28 mouse cellular contexts compared by ENCODE assay signal in the genomic region with DNA sequence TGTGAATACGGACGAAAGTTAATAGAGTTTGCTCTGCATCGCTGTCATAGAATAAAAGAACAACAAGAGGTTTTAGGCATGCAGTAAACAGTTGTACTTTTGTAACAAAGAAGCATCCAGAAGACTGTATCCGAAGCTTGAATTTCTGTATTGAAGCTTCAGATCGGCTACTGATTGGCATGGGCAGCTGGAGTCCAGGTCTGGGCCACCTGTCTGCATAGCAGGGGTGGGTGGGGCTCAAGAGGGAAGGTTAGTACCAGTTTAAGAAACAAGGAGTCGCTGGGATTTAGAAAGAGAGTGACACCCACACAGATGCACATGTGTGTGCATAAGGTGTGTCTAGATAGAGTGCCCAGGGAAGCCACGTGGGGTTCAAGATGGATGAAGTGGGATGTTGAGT. TPM values are rescaled to one million over a fixed set of nuclear protein-coding genes. Genes with fewer than 3 reads are reported as not detected.
"Had no signal": no experiment of that assay in that cellular context is flagged by ENCODE, and none has a peak within 500 bp of the region (broad histone marks: within the 10 kb centered on the region; RNA-seq: fewer than 3 reads in every experiment).

No protein-coding gene starts in this region.

- H3K4me2 ChIP-seq: embryonic facial prominence, embryonic 12.5 days; embryonic facial prominence, embryonic 13.5 days; embryonic facial prominence, embryonic 15.5 days; forebrain, embryonic 12.5 days; forebrain, embryonic 13.5 days; forebrain, embryonic 15.5 days had no signal

- H3K27me3 ChIP-seq: embryonic facial prominence, embryonic 12.5 days; embryonic facial prominence, embryonic 13.5 days; embryonic facial prominence, embryonic 15.5 days; forebrain, embryonic 12.5 days; forebrain, embryonic 13.5 days; forebrain, embryonic 15.5 days had no signal

- H3K9ac ChIP-seq: embryonic facial prominence, embryonic 12.5 days; embryonic facial prominence, embryonic 13.5 days; embryonic facial prominence, embryonic 15.5 days; forebrain, embryonic 12.5 days; forebrain, embryonic 13.5 days; forebrain, embryonic 15.5 days; forebrain, postnatal 0 days had no signal

- ATAC-seq: forebrain, embryonic 13.5 days; forebrain, embryonic 14.5 days; forebrain, embryonic 15.5 days; forebrain, embryonic 16.5 days; forebrain, postnatal 0 days had no signal

- H3K4me3 ChIP-seq: embryonic facial prominence, embryonic 10.5 days; embryonic facial prominence, embryonic 12.5 days; embryonic facial prominence, embryonic 13.5 days; embryonic facial prominence, embryonic 15.5 days; erythroblast, embryonic 14.5 days; forebrain, embryonic 10.5 days; forebrain, embryonic 12.5 days; forebrain, embryonic 13.5 days; forebrain, embryonic 15.5 days; gastrocnemius, adult 2 months; heart, adult 2 months had no signal

- DNase-seq: cerebellum, adult 2 months; cerebellum, adult 8-10 months; cerebellum, adult 9-10 months; cerebellum, adult 9-11 months; cerebellum, postnatal 10 days; cerebellum, postnatal 14 days; cerebellum, postnatal 25 days; cerebellum, postnatal 36 days; embryo, embryonic 11 days; forebrain, postnatal 0 days; gastrocnemius, adult 2 months; gastrocnemius, postnatal 10 days; gastrocnemius, postnatal 14 days; gastrocnemius, postnatal 25 days; gastrocnemius, postnatal 36 days; heart, adult 18-20 months; heart, adult 2 months had no signal

- H3K4me1 ChIP-seq: embryonic facial prominence, embryonic 10.5 days; embryonic facial prominence, embryonic 12.5 days; embryonic facial prominence, embryonic 13.5 days; embryonic facial prominence, embryonic 15.5 days; forebrain, embryonic 10.5 days; forebrain, embryonic 12.5 days; forebrain, embryonic 13.5 days; forebrain, embryonic 15.5 days had no signal

- H3K9me3 ChIP-seq: embryonic facial prominence, embryonic 10.5 days; embryonic facial prominence, embryonic 12.5 days; embryonic facial prominence, embryonic 13.5 days; embryonic facial prominence, embryonic 15.5 days; forebrain, embryonic 10.5 days; forebrain, embryonic 12.5 days; forebrain, embryonic 13.5 days; forebrain, embryonic 15.5 days had no signal

- H3K27ac ChIP-seq: embryonic facial prominence, embryonic 10.5 days; embryonic facial prominence, embryonic 12.5 days; embryonic facial prominence, embryonic 13.5 days; embryonic facial prominence, embryonic 15.5 days; forebrain, embryonic 10.5 days; forebrain, embryonic 12.5 days; forebrain, embryonic 13.5 days; forebrain, embryonic 15.5 days; gastrocnemius, adult 2 months; heart, adult 2 months had no signal

RNA-seq across cellular contexts. Expression of a gene that starts 32.8 kb away (rescaled TPM):
- polyA plus RNA-seq: erythroblast, embryonic 14.5 days had no signal
